Mouse (Mus musculus): ENCODE measurements around the gene Ube2e1. TPM values are rescaled to one million over a fixed set of nuclear protein-coding genes. Genes with fewer than 3 reads are reported as not detected.
"Not testable (repeated sequence)": the region's sequence is repeated elsewhere in the genome, so short reads cannot be mapped to it uniquely, and the experiment has no call there.

Ube2e1 gene
- total and polyA plus RNA-seq, 2 experiments = 23.4 to 45.3 TPM

DNA sequence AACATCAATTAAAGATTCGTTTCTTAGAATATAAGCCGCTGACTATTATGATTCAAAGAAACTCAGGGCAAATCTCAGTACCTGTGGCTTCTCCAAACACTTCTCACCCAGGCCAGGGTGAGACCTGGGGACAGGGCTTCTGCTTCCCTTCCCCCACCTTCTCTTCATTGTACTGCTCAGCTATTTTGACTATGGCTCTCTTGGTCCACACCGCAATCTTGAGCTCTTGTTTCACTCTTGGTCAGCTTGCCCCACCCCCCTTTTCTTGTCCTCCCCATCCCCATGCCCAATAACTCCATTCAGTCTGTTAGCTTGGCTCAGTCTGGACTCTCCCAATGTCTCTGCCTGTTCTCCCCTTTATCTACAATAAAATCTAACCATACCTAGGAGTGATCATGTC is 46.2 kb downstream of the Ube2e1 start:
- Histone ChIP-seq H3K4me3 (ENCODE audit: insufficient read depth, low read depth, low read length) (no peak overlapping the region), H3K27ac (replicated peaks; ENCODE audit: insufficient read depth, low read depth, low read length) (no peak overlapping the region), H3K9ac (ENCODE audit: low read depth, low read length) (no peak overlapping the region), H3K79me2 (ENCODE audit: control insufficient read depth, insufficient read depth, low read length) (peaks cover 7% of the 10 kb centered on the region; the same call in 1 of the 2 replicates), H3K27me3 (ENCODE audit: control insufficient read depth, insufficient read depth, low read length) (no peaks in the 10 kb centered on the region), H3K4me1 (ENCODE audit: control insufficient read depth, insufficient read depth, low read length) (no peaks in the 10 kb centered on the region; the same call in 1 of the 2 replicates), H3K36me3 (ENCODE audit: control insufficient read depth, insufficient read depth, low read length) (peaks cover 23% of the 10 kb centered on the region)
- no peak for DNase-seq (ENCODE audit: extremely low read depth, low read depth, low spot score)
- WGBS = 88% methylated on average over 3 of the region's 3 CpGs
- TF ChIP-seq CTCF (IDR thresholded peaks at IDR 0.05; ENCODE audit: low read depth, low read length) = no peak
- no peak for TF ChIP-seq POLR2A (IDR thresholded peaks at IDR 0.05; ENCODE audit: extremely low read depth, insufficient read depth, low read length)

DNA sequence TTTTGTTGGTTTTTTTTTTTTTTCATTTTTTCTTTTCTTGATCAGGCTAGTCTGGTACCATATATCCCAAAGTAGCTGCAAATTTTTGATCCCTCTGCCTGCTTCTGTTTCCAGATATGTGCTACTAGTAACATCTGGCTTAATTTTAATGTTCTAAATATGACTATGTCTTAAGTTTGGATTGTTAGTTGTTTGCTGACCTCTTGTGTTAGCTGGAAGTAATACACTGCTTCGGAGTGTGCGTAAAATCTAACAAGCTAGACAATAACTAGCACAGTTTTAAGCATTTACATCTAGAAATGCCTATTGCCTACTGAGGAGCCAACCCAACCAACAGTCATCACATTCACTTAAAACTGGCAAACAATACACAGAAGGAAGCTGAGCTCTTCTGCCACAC is 47.1 kb downstream of the Ube2e1 start:
- Histone ChIP-seq H3K36me3 (ENCODE audit: control insufficient read depth, insufficient read depth, low read length) (peaks cover 30% of the 10 kb centered on the region), H3K27me3 (ENCODE audit: control insufficient read depth, insufficient read depth, low read length) (no peaks in the 10 kb centered on the region), H3K79me2 (ENCODE audit: control insufficient read depth, insufficient read depth, low read length) (peaks cover 7% of the 10 kb centered on the region; the same call in 1 of the 2 replicates), H3K4me3 (ENCODE audit: insufficient read depth, low read depth, low read length) (no peak overlapping the region), H3K27ac (replicated peaks; ENCODE audit: insufficient read depth, low read depth, low read length) (no peak overlapping the region), H3K9ac (ENCODE audit: low read depth, low read length) (no peak overlapping the region), H3K4me1 (ENCODE audit: control insufficient read depth, insufficient read depth, low read length) (no peaks in the 10 kb centered on the region; the same call in 1 of the 2 replicates)
- 63% methylated on average over 2 of the region's 2 CpGs for WGBS
- TF ChIP-seq CTCF (IDR thresholded peaks at IDR 0.05; ENCODE audit: low read depth, low read length) (peak; percentile 53), POLR2A (IDR thresholded peaks at IDR 0.05; ENCODE audit: extremely low read depth, insufficient read depth, low read length) (no peak)
- peak; percentile 31 for DNase-seq (ENCODE audit: extremely low read depth, low read depth, low spot score)

DNA sequence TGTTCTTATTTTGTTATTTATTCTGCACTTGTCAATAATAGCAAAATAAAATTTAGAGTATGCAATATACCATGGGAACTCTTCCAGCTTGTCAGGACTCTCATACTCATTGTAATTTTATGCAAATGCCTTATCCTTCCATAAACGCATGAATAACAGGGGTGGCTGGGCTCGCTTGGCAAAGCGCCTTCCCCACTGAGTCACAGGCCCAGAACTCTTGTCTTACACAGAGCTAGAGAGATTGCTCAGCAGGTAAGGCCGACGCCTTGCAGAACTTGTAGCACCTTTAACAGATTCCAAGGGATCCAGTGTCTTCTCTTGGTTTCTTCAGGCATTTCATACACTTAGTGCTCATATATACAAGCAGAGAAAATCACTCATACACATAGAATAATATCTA is 51.3 kb downstream of the Ube2e1 start:
- 93% methylated on average over 5 of the region's 5 CpGs for whole genome bisulfite sequencing
- no peak overlapping the region for H3K4me3 ChIP-seq (ENCODE audit: insufficient read depth, low read depth, low read length)
- peaks cover 51% of the 10 kb centered on the region for H3K36me3 ChIP-seq (ENCODE audit: control insufficient read depth, insufficient read depth, low read length)
- H3K27ac ChIP-seq (replicated peaks; ENCODE audit: insufficient read depth, low read depth, low read length) = no peak overlapping the region
- H3K4me1 ChIP-seq (ENCODE audit: control insufficient read depth, insufficient read depth, low read length) = no peaks in the 10 kb centered on the region
- TF ChIP-seq CTCF (IDR thresholded peaks at IDR 0.05; ENCODE audit: low read depth, low read length) = no peak
- no peak for TF ChIP-seq POLR2A (IDR thresholded peaks at IDR 0.05; ENCODE audit: extremely low read depth, insufficient read depth, low read length)
- no peak for DNase-seq (ENCODE audit: extremely low read depth, low read depth, low spot score)
- H3K27me3 ChIP-seq (ENCODE audit: control insufficient read depth, insufficient read depth, low read length) = no peaks in the 10 kb centered on the region
- H3K9ac ChIP-seq (ENCODE audit: low read depth, low read length) = no peak overlapping the region
- peaks cover 3% of the 10 kb centered on the region; the same call in 1 of the 2 replicates for H3K79me2 ChIP-seq (ENCODE audit: control insufficient read depth, insufficient read depth, low read length)

DNA sequence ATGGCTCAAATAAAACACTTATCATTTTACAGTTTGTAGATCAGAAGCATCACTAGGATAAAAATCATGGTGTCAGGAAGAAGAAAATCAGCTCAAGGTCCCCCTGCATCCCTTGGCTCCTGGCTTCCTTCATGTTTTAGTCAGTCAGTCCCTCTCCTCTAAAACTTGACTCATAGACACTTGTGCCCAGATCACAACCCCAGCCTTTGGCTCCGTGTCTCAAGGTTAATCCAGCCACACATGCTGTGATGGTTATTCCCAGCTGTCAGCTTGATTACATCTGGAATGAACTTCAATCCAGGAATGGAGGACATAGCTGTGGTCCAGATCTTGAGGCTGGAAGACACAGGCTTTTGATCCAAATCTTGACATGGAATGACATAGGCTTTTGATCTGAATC is 57.1 kb downstream of the Ube2e1 start:
- Histone ChIP-seq H3K36me3 (ENCODE audit: control insufficient read depth, insufficient read depth, low read length) (peaks cover 27% of the 10 kb centered on the region), H3K79me2 (ENCODE audit: control insufficient read depth, insufficient read depth, low read length) (peaks cover 11% of the 10 kb centered on the region), H3K27ac (replicated peaks; ENCODE audit: insufficient read depth, low read depth, low read length) (no peak overlapping the region), H3K4me3 (ENCODE audit: insufficient read depth, low read depth, low read length) (no peak overlapping the region), H3K9ac (ENCODE audit: low read depth, low read length) (no peak overlapping the region), H3K4me1 (ENCODE audit: control insufficient read depth, insufficient read depth, low read length) (peaks cover 6% of the 10 kb centered on the region), H3K27me3 (ENCODE audit: control insufficient read depth, insufficient read depth, low read length) (no peaks in the 10 kb centered on the region)
- DNase-seq (ENCODE audit: extremely low read depth, low read depth, low spot score) = no peak
- 70% methylated on average over 1 of the region's 1 CpGs for WGBS
- TF ChIP-seq POLR2A (IDR thresholded peaks at IDR 0.05; ENCODE audit: extremely low read depth, insufficient read depth, low read length) (no peak), CTCF (IDR thresholded peaks at IDR 0.05; ENCODE audit: low read depth, low read length) (no peak)

DNA sequence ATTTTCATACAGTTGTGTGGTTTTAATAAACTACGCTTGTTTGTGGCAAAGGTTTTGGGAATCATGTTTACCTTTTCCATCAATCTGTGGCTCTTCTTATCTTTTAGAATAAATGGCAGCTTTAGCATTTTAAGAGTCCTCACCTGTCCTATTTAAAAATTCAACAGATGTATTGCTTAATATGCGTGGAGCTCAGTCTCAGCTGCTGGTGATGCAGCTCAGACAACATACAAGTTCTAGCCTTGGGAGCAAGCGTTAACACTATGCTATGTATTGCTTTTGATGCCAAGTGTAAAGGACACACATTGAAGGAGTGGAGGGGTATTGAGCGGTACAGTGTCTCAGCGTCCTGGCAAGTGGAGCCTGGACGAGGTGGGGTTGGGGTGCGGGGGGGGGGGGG is 60.0 kb downstream of the Ube2e1 start:
- H3K4me3 ChIP-seq (ENCODE audit: insufficient read depth, low read depth, low read length) = peak overlapping the region; percentile 79
- H3K9ac ChIP-seq (ENCODE audit: low read depth, low read length) = peak overlapping the region; percentile 71
- H3K36me3 ChIP-seq (ENCODE audit: control insufficient read depth, insufficient read depth, low read length) = peaks cover 21% of the 10 kb centered on the region
- H3K27me3 ChIP-seq (ENCODE audit: control insufficient read depth, insufficient read depth, low read length) = no peaks in the 10 kb centered on the region
- TF ChIP-seq POLR2A (IDR thresholded peaks at IDR 0.05; ENCODE audit: extremely low read depth, insufficient read depth, low read length) (no peak), CTCF (IDR thresholded peaks at IDR 0.05; ENCODE audit: low read depth, low read length) (no peak)
- WGBS = 5% methylated on average over 7 of the region's 7 CpGs
- peaks cover 6% of the 10 kb centered on the region for H3K4me1 ChIP-seq (ENCODE audit: control insufficient read depth, insufficient read depth, low read length)
- H3K79me2 ChIP-seq (ENCODE audit: control insufficient read depth, insufficient read depth, low read length) = peaks cover 11% of the 10 kb centered on the region
- DNase-seq (ENCODE audit: extremely low read depth, low read depth, low spot score) = peak; percentile 56
- peak overlapping the region; percentile 55; the same call in 1 of the 2 replicates for H3K27ac ChIP-seq (replicated peaks; ENCODE audit: insufficient read depth, low read depth, low read length)

DNA sequence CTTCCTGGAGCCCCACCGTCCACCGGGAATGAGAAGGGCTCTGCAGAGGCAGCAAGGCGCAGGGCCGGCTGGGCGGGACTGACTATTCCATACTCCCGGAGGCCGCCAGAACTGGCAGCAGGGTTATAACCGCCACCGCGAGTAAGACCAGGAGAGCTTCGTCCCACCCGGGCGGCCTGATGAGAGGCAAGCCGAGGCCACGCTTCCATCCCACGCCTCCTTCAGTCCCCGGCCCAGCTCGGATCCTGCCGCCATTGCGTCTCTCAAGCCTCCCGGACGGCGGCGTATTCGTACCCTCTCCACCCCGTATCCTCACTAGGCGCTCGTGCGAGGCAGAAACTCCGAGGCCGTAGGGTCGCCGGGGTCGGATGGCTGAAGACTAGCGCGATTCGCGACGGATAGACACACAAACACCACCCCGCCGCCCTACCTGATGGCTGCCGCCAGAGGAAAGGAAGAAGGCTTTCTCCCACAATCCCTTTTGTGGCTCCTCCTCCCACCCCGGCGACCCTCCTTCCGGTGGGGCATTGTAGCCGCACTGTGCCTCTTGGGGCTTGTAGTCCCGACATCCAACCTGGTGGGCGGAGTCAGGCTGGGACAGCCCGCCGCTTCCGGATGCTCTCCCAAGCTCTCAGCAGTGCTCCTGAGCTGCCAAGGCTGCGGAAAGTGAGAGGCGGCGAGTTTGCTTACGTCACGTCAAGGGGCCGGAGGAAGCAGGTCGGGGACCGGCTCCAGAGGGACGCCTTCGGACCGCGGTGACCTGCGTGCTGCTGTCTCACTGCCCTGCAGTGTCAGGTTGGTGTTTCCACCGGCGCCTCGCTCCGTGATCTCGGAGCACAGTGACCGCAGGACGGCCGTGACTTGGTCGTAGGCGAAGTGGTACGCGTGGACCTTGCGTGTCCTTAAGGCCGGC is 60.9 kb downstream of the Ube2e1 start, which contains the start of the genes Nkiras1 and Rpl15:
TSS of gene Nkiras1 (plus strand) at position 608 of the 913 bp plus-strand sequence.
TSS of gene Rpl15 (minus strand) at position 863 of the 913 bp plus-strand sequence.
- H3K4me3 ChIP-seq (ENCODE audit: insufficient read depth, low read depth, low read length) = peak within 1 kb of the TSS; percentile 90
- peak within 1 kb of the TSS; percentile 86 for H3K27ac ChIP-seq (replicated peaks; ENCODE audit: insufficient read depth, low read depth, low read length)
- H3K9ac ChIP-seq (ENCODE audit: low read depth, low read length) = peak within 1 kb of the TSS; percentile 89
- H3K36me3 ChIP-seq (ENCODE audit: control insufficient read depth, insufficient read depth, low read length) = peaks cover 16% of the 10 kb centered on the region
- under 1% methylated on average over 78 of the region's 78 CpGs for WGBS
- peaks cover 6% of the 10 kb centered on the region for H3K4me1 ChIP-seq (ENCODE audit: control insufficient read depth, insufficient read depth, low read length)
- no peaks in the 10 kb centered on the region for H3K27me3 ChIP-seq (ENCODE audit: control insufficient read depth, insufficient read depth, low read length)
- H3K79me2 ChIP-seq (ENCODE audit: control insufficient read depth, insufficient read depth, low read length) = peaks cover 9% of the 10 kb centered on the region
- peak; percentile 99 for DNase-seq (ENCODE audit: extremely low read depth, low read depth, low spot score)
- TF ChIP-seq POLR2A (IDR thresholded peaks at IDR 0.05; ENCODE audit: extremely low read depth, insufficient read depth, low read length) (peak; percentile 83), CTCF (IDR thresholded peaks at IDR 0.05; ENCODE audit: low read depth, low read length) (no peak; the same call in 1 of the 2 replicates)

DNA sequence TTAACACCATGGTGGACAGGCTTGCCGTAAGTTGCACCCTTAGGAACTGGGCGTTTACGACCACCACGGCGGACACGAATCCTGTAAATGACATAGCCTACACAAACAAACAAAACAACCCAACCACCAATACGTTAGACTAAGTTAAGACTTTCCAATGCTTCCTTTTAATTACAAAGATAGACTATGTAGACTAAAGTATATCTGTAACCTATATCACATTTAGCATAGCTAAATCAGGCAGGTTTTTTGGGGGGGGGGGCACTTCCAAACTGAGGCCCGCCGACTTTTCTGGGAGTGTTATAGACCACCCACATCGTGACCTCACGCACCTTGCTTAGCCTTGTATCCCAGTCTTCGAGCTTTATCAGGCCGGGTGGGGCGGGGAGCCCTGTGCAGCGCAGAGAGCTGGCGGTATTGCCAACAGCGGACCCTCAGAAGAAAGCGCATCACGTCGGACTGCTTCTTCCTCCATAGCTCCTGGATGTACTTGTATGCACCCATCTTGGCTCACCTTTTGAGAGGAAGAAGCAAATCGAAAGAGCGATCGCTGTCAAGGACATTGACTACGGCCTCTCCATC is 61.6 kb downstream of the Ube2e1 start:
- peak overlapping the region; percentile 90 for H3K4me3 ChIP-seq (ENCODE audit: insufficient read depth, low read depth, low read length)
- H3K36me3 ChIP-seq (ENCODE audit: control insufficient read depth, insufficient read depth, low read length) = peaks cover 16% of the 10 kb centered on the region
- WGBS = under 1% methylated on average over 24 of the region's 24 CpGs
- peak overlapping the region; percentile 89 for H3K9ac ChIP-seq (ENCODE audit: low read depth, low read length)
- not testable (repeated sequence) for H3K79me2 ChIP-seq (ENCODE audit: control insufficient read depth, insufficient read depth, low read length); DNase-seq (ENCODE audit: extremely low read depth, low read depth, low spot score); H3K4me1 ChIP-seq (ENCODE audit: control insufficient read depth, insufficient read depth, low read length); H3K27me3 ChIP-seq (ENCODE audit: control insufficient read depth, insufficient read depth, low read length)
- peak overlapping the region; percentile 36 for H3K27ac ChIP-seq (replicated peaks; ENCODE audit: insufficient read depth, low read depth, low read length)
